Mouse (Mus musculus): ENCODE measurements around the gene Bpgm.

GRCm38 (mm10) chr6:34529992-34530391 is 54.0 kb downstream of the Bpgm start:
- TF ChIP-seq CTCF (IDR thresholded peaks at IDR 0.05; ENCODE audit: low read depth) (no peak), EP300 (optimal IDR thresholded peaks at IDR 0.05) (no peak)

Measured in stomach, postnatal 0 days (tissue).